Mouse (Mus musculus) kidney, postnatal 4 days (tissue): ENCODE measurements at regions not wholly inside any gene's neighbourhood (a gene's known extent, or its start where the extent isn't known, plus 50 kb on each side); places are given as distances from the start of the nearest gene placed in this dataset.

ENCODE experiments used
- DNase-seq, 2 experiments: peaks; one replicate each; pipeline ENCODE4 v3.0.0; 2021; ENCODE audit warnings: mixed read lengths in 2 of 2

DNA sequence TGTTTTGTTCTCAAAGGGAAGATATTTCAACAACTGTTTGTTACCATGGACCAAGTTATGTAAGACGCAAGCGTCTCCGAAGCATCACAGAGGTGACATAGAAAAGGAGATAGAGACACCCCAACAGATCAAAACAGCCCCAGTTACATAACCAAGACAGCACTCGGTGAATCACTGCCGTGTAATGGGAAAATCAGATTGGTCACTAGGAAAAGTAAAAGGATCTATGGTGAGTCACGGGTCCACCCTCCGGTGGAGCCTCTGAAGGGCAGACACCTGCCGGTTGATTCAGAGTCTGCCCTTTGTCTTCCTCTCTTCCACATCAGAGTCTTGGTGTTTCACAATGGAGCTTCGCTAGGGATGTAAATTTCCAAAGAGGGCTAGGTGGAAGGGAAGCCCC lies 62.9 kb upstream of the Odc1 start:
- no peak for DNase-seq

DNA sequence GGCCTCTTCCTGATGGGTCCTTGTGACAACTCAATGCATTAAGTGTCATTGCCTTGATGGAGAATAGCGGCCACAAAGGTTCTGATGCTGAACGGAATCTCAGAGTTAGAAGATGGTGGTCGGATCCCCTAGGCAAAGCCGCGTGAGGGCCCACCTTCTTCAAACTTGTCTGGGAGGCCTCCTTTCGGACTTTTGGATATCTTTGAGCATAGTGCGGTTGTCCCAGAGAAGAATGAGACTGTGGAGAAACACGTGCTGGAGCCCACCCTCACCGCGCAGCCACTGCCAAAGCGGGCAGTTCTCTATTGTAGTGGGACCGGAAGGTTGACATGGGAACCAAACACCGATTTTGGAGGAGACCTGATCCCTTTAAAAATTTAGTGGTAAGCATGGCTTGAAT lies 62.4 kb upstream of the Odc1 start:
- no peak for DNase-seq

GRCm38 (mm10) chr12:17484448-17484847 lies 60.1 kb upstream of the Odc1 start:
- DNase-seq: peak; percentile 35 to 55

- DNase-seq: no peak
Observed at GRCm38 (mm10) chr12:17486062-17486770, 58.4 kb upstream of the Odc1 start.

- no peak for DNase-seq
Observed at GRCm38 (mm10) chr12:17487336-17487735, 57.3 kb upstream of the Odc1 start.

- DNase-seq: peak in 1 of 2 experiments; percentile 38
Observed at GRCm38 (mm10) chr12:17488203-17488602, 56.4 kb upstream of the Odc1 start.

DNA sequence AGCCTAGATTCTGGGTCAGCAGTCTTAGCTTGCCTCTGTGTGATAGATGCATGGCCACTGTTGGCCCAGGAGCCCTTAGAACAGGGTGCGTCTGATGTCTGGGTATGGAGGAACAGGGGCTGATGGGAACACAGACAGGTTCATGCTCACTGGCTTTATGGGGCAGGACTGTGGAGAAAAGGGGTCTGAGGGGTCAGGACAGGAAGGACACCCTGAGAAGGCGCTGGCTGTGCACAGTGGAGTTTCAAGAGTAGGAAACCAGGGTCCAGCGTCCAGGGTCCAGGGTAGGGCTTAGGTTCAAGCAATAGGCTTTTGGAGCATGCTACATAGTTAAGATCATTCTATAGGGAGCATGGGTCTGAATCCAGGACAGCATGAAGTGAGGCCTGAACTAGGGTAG lies 54.6 kb upstream of the Odc1 start:
- no peak for DNase-seq

- peak in 1 of 2 experiments; percentile 28 for DNase-seq
Observed at GRCm38 (mm10) chr12:17492574-17492973, 52.0 kb upstream of the Odc1 start.

DNA sequence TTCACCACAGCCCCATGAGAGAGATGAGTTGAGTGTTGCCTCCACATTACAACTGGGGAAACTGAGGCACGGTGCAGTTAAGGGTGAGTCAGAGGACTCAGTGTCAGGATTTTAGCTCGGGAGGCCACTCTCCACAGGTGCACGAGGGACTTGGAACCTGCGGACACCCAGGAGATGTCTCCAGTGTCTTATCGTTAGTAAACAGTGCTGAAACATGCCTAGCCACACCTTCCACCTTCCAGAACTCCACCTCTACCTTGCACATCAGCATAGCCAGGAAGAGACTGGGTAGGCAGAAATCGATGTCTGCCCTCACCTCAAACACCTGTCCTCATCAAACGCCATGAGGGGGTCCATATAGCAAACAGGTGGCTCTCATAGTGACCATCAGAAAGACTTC lies 51.5 kb upstream of the Odc1 start:
- DNase-seq: no peak

- DNase-seq: peak; percentile 57 to 65
Observed at GRCm38 (mm10) chr12:17493810-17494209, 50.8 kb upstream of the Odc1 start.
